Mouse (Mus musculus): ENCODE data around the gene Tyk2.

The Tyk2 gene

DNA sequence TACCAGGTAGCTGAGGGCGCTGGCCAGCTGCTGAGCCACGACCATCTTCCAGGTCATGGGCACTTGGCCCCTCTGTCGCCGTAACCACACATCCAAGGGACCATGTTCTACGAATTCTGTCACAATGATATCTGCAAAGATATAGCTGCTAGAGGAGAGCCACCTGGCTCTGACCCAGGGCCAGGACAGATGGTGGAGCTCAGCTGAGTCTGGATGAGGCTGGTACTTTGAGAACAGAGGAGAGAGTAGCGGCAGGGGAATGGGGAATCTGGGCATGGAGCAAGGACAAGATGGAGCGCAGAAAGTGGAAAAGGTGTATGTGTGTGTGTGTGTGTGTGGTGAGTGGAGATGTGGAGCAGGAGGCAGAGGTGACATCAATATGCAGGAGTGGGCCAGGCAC, 16.9 kb downstream of the Tyk2 start:
- DNase-seq (ENCODE audit: low read depth, low spot score) = no peak

DNA sequence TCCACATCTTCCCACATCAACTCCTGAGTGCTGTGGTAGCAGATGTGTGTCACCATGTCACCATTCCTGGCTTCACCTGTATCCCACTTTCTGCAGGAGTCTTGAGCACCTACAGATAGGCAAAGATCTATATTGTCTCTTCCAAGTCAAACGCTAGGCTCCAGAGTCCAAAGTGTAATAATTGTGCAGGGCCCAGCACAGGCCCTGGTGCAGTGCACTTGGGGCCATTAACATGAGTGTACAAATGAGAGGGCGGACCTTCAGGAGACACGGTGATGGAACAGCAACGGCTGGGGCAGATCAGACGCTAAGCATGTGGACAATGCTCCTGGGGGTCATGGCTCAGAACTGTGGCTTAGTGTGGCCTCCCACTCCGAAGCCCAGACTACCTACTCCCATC, 17.3 kb downstream of the Tyk2 start:
- DNase-seq (ENCODE audit: low read depth, low spot score) = no peak

DNA sequence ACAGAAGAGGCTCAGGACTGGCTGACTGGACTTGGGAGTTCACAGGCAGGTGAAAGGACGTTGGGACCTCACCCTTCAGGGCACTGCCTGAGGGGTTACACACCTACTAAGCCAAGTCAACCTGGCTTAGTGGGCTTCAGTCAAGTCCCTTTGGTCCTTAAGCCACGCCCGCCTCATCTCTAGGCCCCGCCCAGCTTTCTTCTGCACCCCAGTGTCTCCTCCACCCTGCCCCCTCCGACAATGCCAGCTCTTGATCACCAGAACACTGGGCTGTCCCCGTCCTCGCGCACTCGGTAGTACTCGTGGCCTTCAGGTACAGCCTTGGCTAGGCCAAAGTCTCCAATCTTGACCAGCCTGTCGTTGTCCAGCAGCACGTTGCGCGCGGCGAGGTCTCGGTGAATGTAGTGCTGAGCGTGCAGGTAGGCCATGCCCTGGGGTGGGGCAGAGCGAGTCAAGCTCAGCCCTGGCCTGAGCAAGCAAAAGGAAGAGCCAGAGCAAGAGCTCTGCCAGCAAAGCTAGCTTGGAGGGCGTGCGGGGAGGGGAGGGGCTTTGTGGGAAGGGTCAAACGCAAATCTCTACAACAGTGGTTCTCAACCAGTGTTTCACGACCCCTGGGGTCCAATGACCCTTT, 23.3 kb downstream of the Tyk2 start:
- DNase-seq (ENCODE audit: low read depth, low spot score) = no peak

DNA sequence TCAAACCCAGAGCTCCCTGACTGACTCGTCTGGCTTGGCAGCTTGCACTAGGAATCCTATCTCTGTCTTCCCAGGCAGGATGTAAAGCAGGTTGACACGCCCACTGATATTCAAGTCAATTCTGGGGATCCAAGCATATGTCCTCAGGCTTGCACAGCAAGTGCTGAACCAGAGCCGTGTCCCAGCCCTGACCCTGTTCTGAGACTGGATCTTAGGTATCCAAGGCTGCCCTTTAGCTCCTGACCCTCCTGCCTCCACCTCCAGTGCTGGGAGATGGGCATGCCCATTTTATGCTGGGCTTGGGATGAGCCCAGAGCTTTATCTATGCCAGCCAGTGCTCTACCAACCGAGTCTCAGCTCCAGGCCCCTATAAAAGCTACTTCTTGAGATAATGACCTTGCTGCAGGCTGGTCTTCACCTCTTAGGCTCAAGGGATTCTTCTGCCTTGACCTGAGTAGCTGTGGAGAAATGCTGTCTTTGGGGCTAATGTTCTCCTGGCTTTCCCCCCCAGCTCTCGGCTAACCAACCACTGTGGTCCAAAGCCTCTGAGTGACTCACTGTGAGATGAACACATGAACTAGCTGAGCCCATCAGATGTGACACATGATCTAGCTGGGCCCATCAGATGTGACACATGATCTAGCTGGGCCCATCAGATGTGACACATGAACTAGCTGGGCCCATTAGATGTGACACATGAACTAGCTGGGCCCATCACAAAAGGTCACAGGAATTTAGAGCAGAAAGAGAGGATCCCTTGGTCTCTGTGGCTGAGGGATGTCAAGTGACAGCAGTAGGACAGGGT, 25.1 kb downstream of the Tyk2 start:
- no peak for DNase-seq (ENCODE audit: low read depth, low spot score)

DNA sequence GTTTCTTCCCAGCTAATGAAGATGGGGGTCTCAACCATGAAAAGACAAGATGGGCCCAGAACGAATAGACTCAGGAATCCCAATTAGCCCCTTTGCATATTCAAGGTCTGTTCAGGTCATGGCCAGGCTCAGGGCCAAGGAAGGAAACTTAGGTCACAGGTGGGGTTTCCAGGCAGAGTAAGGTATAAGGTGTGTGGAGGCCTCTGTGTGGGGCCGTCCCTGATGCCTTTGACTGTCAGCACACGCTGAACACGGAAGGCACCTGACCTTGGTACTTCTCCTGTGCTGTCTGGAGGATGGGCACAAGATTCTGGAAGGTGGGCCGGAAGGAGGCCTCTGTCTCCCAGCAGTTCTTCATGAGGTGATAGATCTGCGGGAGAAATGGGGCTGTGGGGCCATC, 26.2 kb downstream of the Tyk2 start:
- DNase-seq (ENCODE audit: low read depth, low spot score) = no peak

DNA sequence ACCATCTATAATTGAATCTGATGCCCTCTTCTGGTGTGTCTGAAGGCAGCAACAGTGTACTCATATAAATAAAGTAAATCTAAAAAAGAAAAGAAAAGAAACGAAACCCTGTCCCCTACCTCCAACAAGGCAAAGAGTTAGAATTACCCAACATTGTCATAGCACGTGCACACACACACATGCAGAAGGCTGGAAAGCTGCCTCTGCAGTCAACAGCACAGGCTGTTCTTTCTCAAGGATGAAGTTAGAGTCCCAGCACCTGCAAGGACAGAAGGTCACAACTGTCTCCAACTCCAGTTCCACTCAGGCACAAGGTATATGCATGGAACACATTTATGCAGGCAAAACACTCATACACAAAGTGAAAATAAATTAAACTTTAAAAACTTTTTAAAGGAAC, 29.0 kb downstream of the Tyk2 start:
- DNase-seq (ENCODE audit: low read depth, low spot score) = no peak

DNA sequence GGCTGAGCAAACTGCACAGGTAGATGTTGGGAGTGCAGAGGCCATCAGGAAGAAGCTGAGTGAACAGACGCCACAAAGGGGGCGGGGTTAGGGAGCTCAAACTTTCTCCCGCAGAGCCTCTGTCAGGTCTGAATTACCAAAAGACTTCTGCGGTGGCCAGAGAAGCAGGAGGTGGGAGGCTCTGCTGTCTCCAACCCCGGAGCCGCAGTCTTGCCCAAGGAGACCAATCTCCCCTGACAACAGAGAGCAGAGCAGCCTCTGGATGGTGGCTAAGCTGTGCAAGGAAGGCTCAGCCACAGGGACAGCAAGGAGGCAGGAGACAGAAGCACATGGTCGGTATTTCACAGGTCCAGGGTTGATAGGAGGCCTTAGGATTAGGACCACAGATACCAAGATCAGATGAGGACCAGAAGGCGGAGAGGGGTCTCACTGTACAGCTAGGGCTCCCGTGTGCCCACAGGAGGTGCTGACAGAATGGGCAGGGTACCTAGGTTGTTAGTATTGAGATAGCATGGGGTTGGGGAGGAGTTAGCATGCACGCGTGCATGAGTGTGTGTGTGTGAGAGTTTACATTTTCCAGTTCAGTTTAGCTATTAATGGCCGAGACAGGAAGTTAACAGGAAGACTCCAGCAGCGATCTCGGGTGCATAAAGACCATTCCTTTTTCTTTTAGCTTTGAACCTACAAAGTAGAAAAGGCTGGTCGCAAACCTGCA, 30.4 kb downstream of the Tyk2 start:
- DNase-seq (ENCODE audit: low read depth, low spot score) = no peak

DNA sequence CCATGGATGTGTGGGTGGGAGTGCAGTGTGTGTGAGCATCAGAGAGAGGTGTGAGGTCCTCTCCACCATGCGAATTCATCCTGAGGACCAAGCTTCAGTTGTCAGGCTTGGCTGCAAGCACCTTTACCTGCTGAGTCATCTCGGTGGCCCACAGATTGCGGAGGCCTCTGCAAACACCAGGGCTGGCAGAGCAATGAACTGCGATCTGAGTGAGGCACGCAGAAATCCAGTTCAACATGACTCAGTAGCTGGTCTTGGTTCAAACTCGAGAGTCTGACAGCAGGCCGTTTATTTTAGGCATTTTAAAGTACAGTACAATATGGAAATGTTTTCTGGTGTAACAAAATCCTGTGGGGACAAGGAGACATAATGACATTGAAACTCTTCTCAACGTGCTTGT, 33.2 kb downstream of the Tyk2 start:
- no peak for DNase-seq (ENCODE audit: low read depth, low spot score)

DNA sequence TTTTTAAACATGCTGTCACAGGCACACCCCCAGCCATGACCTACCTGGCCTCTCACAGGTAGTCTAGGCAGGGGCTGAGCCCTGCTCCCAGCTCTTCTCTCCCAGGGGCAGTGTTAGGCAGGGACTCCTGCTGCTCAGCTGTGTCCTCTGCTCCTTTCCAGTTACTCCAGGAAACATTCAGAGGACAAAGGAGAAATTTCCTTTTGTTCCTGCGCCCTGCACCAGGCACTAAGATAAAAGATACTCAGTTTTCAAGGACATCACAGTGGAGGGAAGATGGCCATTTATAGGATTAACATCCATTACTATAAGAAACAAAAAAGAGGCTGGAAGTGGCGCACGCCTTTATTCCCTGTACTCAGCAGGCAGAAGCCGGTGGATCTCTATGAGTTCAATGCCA, 35.1 kb downstream of the Tyk2 start:
- no peak for DNase-seq (ENCODE audit: low read depth, low spot score)

DNA sequence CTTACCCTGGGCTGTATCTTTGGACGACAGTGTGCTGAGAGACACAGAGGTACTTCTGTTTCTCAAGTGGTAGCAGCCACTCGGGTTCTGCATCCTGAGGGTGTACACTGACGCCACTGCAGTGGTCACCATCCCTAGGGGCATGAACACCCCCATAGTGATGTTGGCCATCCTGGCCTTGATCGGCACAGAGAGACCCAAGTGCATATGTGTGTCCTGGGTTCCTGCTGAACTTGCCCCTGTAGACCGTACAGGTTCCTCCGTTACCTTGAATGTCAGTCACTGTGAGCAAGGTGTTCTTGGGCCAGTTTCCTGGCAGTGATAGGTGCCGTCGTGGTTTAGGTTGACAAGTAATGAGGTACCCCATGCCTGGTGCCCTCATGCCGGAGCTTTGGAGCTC, 37.6 kb downstream of the Tyk2 start:
- DNase-seq (ENCODE audit: low read depth, low spot score) = no peak

DNA sequence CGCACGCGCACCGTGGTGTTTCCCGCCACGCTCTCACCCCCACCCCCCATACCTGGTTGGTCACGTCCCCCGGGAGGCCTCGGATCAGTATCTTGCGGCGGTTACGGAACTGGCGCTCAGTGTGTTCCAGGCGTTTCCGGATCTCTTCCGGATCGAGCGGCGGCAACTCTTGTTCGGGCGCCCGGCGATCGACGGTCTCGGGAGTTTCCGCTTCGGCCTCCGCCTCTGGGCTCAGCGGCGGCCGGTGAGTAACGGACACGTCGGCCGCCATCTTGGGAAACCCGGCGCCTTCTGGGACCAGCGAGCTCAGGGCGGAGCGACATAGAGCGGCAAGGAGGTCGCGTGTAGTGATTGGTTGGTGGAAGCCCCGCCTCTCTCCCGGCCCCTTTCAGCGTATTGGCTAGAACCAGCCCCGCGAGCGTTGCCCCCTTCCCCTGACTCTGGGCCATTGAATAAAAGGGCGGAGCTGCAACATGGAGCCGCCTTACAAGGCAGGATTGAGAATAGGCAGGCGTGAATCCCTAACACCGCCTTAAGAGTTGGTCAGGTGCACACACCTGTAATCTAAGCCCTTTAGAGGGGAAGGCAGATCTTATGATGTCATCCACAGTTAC, 39.2 kb downstream of the Tyk2 start, which contains the start of the genes Gm38431 and Raver1:
Gm38431 (minus strand) TSS at position 291 of the 614 bp plus-strand sequence.
Raver1 (minus strand) TSS at position 302 of the 614 bp plus-strand sequence.
- DNase-seq (ENCODE audit: low read depth, low spot score) = peak; percentile 98

DNA sequence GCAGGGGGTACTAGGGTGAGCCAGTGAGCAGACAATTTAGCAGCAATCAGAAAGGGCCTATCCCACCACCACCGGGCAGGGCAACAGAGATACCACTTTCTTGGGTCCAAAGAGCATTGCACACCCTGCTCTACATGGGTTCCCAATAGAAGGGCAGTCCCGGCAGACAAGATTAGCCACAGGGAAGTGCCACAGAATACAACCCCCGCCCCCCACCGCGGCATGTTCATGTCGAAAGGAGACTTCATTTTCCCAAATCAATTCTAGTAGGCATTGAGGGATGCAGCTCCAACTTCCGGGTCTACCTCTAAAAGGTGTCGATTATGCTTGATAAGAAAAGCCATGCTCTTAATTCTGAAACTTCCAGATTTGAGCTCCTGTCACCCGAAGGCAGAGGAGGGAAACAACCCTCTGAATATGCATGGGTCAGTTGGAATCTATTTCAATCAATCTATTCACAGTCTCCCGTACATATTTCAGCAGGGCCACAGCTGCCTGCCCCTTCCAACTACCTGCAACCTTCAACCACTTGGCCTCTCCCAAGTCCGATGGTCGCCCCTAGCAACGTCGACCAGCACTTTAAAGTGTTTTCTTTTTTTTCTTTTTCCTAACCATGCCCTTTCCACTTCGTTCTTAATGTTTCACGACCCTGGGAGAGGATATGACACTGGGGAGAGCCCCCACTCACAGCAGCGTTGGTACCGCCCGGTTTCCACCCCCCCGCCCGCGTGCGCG, 39.9 kb downstream of the Tyk2 start:
- DNase-seq (ENCODE audit: low read depth, low spot score) = no peak

DNA sequence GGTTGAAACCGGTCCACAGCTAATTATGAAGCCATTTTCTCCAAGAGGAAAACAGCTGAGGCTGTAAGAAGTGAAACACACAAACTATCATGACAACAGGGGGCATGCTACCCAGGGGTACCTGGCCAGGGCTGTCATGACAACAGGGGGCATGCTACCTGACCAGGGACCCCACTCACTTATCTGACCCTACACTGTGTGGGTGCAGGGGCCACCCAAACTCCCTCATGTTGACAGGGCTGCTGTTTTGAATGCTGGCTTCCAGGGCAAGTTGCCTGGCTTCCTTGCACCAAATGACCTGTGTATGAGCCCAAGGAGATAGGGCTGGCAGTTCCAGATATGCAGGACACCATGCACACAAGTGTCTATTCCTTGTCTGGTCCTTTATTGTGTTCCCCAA, 40.5 kb downstream of the Tyk2 start:
- no peak for DNase-seq (ENCODE audit: low read depth, low spot score)

DNA sequence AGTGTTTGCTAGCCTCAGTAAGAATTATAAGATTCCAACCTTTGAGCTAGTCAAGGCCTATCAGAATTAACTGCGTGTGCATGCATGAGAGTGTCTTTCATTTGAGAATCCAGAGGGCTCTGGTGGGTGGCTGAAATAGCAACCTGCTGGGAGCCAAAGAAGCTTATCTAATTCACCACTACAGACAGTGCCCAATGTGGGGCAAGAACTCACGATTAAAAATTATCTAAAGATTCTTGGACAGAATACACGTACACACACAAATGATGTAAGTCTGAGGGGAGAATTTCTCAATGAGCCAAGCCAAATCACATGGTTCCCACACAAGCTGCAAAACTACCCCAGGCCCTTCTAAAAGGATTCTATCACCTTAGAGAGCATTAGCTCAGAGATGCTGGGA, 47.7 kb downstream of the Tyk2 start:
- no peak for DNase-seq (ENCODE audit: low read depth, low spot score)

DNA sequence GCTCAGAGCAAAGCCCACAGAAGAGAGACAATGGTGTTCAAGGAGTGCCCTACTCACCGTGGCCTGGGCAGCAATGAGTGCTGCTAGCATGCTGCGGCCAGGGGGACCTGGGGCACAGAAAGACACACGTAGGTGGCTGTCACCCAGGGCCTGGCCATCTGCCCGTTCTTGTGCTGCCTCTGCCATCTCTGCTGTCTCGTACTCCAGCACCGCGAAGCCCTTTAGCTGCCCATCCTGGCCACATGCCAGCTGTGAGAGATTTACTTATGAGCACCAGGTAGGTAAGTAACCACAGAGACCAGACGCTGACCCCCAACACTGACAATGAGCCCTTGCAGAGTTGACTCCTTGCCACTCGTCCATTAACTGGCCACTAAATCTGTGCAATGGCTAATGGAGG, 49.9 kb downstream of the Tyk2 start:
- no peak for DNase-seq (ENCODE audit: low read depth, low spot score)

DNA sequence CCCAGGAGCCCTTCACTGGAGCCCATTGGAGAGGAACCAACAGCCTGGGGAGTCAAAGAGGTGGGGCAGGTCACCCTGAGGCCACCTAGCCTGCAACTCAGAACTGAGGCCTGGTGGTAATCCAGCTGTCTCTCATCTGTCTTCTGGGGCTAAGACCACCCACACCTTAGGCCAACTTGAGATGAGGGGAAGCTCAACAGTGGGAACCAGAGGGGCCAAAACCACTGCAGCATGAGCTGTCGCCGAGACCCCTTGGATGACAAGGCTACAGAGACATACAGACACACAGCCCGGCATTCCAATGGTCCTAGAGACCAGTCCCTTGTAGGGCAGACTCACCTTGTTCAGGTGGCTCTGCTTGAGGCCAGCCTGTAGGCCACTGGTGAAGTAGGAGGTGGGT, 55.4 kb downstream of the Tyk2 start:
- no peak for DNase-seq (ENCODE audit: low read depth, low spot score)

DNA sequence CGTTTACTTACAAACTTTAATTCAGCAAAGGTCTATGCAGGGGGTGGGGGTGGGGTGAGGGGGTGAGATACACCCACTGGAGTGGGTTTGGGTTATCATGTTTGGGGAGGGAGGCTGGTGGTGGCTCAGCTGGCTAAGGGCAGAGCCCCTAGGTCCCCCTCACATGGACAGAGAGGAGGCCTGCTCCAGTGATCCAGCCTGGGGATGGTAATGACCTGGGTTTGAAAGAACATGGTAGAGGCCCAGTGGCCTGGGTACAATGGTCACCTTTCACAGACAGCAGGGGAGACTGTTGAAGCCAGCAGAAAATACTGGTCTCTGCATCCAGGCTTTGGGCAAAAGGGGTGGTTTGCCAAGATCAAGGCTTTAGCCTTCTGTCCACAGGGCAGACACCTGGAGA, 56.9 kb downstream of the Tyk2 start:
- DNase-seq (ENCODE audit: low read depth, low spot score) = no peak

DNA sequence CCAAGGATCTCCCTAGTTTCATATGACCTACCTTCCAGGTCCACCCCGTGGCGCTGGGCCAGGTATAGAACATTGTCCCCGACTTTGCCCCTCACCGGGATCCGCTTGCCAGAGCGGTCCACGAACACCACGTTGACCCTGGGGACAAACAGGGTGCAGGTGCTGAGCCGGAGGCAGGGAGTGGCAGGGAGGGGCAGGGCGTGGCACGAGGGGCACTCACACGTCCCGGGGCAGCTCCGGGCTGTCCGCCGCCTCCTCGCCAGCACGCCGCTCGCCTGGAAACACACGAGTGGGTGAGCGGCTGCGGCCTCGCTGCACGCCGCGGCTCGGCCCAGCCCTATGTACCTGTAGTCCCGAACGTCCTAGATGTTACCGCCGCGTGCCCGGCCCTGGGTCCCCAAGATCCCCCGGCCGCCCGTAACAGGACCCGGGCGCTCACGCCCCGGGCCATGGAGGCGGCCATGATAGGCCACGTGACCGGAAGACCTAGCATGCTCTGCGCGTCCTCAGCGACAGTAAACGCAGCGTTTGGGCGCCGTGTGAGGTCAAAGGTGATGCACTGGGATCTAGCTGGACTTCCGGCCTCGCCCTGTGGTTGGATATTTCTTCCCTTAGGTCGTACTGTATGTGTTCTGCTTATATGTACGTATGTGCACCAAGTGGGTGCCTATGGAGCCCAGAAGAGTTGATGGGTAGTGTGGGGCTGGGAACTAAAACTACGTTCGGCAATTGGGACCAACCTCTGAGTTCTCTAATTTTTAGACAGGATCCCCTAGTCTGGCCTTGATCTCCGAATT, 57.8 kb downstream of the Tyk2 start, which contains the start of the genes Gm49373 and Fdx1l:
Gm49373 (minus strand) TSS at position 53 of the 797 bp plus-strand sequence.
Fdx1l (minus strand) TSS at position 571 of the 797 bp plus-strand sequence.
- DNase-seq (ENCODE audit: low read depth, low spot score) = peak; percentile 92

DNA sequence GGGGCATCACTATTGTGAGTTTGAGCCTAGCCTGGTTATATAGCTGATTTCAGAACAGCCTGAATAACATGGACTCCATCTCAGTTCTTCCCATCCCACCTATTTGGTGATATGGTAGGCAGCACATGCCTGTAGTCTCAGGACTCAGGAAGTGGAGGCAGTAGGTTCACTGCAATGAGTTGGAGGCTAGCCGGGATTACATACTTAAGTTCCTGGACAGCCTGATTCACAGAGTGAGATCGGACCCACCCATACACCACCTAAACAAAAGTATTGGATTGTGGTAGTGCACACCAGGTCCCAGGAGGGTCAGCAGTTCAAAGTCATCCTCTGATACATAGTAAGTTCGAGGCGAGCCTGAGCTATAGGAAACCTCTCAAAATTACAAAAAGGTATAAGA, 58.4 kb downstream of the Tyk2 start:
- no peak for DNase-seq (ENCODE audit: low read depth, low spot score)

DNA sequence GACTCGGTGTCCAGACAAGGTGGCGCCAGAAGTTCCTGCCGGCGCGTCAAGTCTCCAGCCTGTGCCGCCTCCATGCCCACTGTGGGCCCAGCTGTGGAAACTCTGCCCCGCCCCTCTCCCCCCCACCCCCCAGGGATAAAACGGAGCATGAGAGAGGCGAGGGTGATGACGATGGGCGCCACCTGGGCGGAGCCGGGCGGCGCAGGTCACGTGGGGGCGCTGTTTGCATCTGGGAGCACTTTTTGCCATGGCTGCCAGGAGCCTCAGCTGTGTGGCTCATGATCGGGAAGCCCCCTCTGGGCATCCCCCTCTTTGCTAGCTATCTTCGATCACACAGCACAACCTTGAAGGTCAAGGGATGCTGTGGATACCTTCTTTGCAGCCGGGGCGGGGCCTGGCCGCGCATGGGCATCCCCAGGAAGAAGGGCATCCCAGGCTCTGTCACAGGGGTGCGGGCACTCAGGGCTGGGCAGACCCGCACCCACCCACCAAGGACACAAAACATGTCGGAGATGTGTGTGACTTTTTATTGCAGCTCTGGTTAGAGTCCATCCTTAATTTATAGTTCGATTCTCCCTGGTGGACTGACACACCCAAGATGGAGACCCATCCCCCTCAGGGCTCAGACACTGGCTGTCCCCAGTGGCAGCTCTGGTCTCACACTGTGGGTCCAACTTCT, 63.9 kb downstream of the Tyk2 start, which contains the start of gene Zglp1:
Zglp1 (minus strand) TSS at position 88 of the 679 bp plus-strand sequence.
- no peak for DNase-seq (ENCODE audit: low read depth, low spot score)

Measured in mesoderm, embryonic 11.5 days (tissue).